Mouse (Mus musculus): ENCODE data around the gene BC004004.

- TF ChIP-seq CTCF (conservative IDR thresholded peaks at IDR 0.05; ENCODE audit: low read length): no peak
- no peak for TF ChIP-seq POU5F1 (IDR thresholded peaks at IDR 0.05; ENCODE audit: borderline replicate concordance, low read length)
- no peak for TF ChIP-seq NANOG (IDR thresholded peaks at IDR 0.05; ENCODE audit: borderline replicate concordance, low read length)
These were observed 28.7 kb downstream of the BC004004 start for GRCm38 (mm10) chr17:29297321-29297720.

Measured in E14TG2a.4 (cell line).